In genomic region chr6:51774771-51775170, GRCm38 (mm10) we compare ENCODE assay signal across 11 mouse cellular contexts.
A peak's percentile ranks its signal among the peaks of the same experiment; 100 is the strongest.
DNase-seq lines count a peak whose midpoint lies in the region; ATAC-seq and TF ChIP-seq lines count a peak whose summit lies in the region.
"Had no signal": no experiment of that assay in that cellular context is flagged by ENCODE, and none has a peak within 500 bp of the region (broad histone marks: within the 10 kb centered on the region; RNA-seq: fewer than 3 reads in every experiment).

No protein-coding gene starts in this region.

- H3K4me2 ChIP-seq in liver, embryonic 12.5 days, result no peak overlapping the region
- no peak overlapping the region for H3K4me2 ChIP-seq in neural tube, embryonic 15.5 days
- no peak overlapping the region for H3K4me2 ChIP-seq in hindbrain, embryonic 16.5 days (ENCODE audit: low read length)
- H3K4me2 ChIP-seq: forebrain, embryonic 12.5 days had no signal

- no peak overlapping the region for H3K9ac ChIP-seq in liver, adult 2 months (ENCODE audit: low read depth, low read length)
- H3K9ac ChIP-seq in liver, embryonic 12.5 days, result no peak overlapping the region
- no peak overlapping the region for H3K9ac ChIP-seq in neural tube, embryonic 15.5 days (replicated peaks)
- no peak overlapping the region for H3K9ac ChIP-seq in hindbrain, embryonic 16.5 days (ENCODE audit: low read depth, low read length)
- H3K9ac ChIP-seq: forebrain, embryonic 12.5 days had no signal

- H3K4me3 ChIP-seq in liver, adult 2 months (ENCODE audit: insufficient read depth, low read depth, low read length), result no peak overlapping the region
- H3K4me3 ChIP-seq in liver, embryonic 12.5 days, result no peak overlapping the region
- no peak overlapping the region for H3K4me3 ChIP-seq in E14TG2a.4 (replicated peaks; ENCODE audit: low read length)
- H3K4me3 ChIP-seq in neural tube, embryonic 15.5 days (replicated peaks), result no peak overlapping the region
- no peak overlapping the region for H3K4me3 ChIP-seq in hindbrain, embryonic 16.5 days (ENCODE audit: low read length)
- H3K4me3 ChIP-seq: forebrain, embryonic 12.5 days had no signal

- H3K27me3 ChIP-seq in liver, adult 2 months (ENCODE audit: control insufficient read depth, insufficient read depth, low read length), result no peaks in the 10 kb centered on the region
- 0 out of 2 replicates have a peak, but pooled peaks cover 4% of the 10 kb centered on the region for H3K27me3 ChIP-seq in liver, embryonic 12.5 days (replicated peaks)
- peaks cover 4% of the 10 kb centered on the region; the same call in 1 of the 2 replicates for H3K27me3 ChIP-seq in E14TG2a.4 (ENCODE audit: insufficient read depth, low read length)
- H3K27me3 ChIP-seq in neural tube, embryonic 15.5 days (replicated peaks), result peaks cover 12% of the 10 kb centered on the region; the same call in 1 of the 2 replicates
- H3K27me3 ChIP-seq in hindbrain, embryonic 16.5 days (replicated peaks; ENCODE audit: control insufficient read depth, insufficient read depth, low read length), result no peaks in the 10 kb centered on the region

- H3K9me3 ChIP-seq in liver, embryonic 12.5 days (replicated peaks), result no peaks in the 10 kb centered on the region
- H3K9me3 ChIP-seq in E14TG2a.4 (ENCODE audit: low read length), result no peaks in the 10 kb centered on the region
- H3K9me3 ChIP-seq in neural tube, embryonic 15.5 days (replicated peaks), result no peaks in the 10 kb centered on the region
- no peaks in the 10 kb centered on the region for H3K9me3 ChIP-seq in hindbrain, embryonic 16.5 days (ENCODE audit: control insufficient read depth, low read length)
- H3K9me3 ChIP-seq: forebrain, embryonic 12.5 days had no signal

- no peaks in the 10 kb centered on the region for H3K36me3 ChIP-seq in liver, adult 2 months (ENCODE audit: control insufficient read depth, insufficient read depth, low read length)
- no peaks in the 10 kb centered on the region for H3K36me3 ChIP-seq in liver, embryonic 12.5 days
- no peaks in the 10 kb centered on the region for H3K36me3 ChIP-seq in E14TG2a.4 (ENCODE audit: insufficient read depth, low read length)
- H3K36me3 ChIP-seq in neural tube, embryonic 15.5 days, result no peaks in the 10 kb centered on the region
- no peaks in the 10 kb centered on the region for H3K36me3 ChIP-seq in hindbrain, embryonic 16.5 days (ENCODE audit: control insufficient read depth, insufficient read depth, low read length)
- H3K36me3 ChIP-seq: forebrain, embryonic 12.5 days had no signal

- ATAC-seq in liver, embryonic 12.5 days, result no peak
- ATAC-seq in neural tube, embryonic 15.5 days (ENCODE audit: low FRiP score), result no peak
- ATAC-seq in hindbrain, embryonic 16.5 days, result no peak
- ATAC-seq: inflammation-experienced regulatory T-cells, adult 6 months had no signal

- TF ChIP-seq CTCF in liver, adult 2 months (IDR thresholded peaks at IDR 0.05; ENCODE audit: low read depth, low read length), result peak; percentile 11; the same call in 1 of the 2 replicates
- TF ChIP-seq CTCF in E14TG2a.4 (conservative IDR thresholded peaks at IDR 0.05; ENCODE audit: low read length), result peak; percentile 68

- H3K4me1 ChIP-seq in liver, adult 2 months (ENCODE audit: control insufficient read depth, insufficient read depth, low read length), result no peaks in the 10 kb centered on the region
- no peaks in the 10 kb centered on the region for H3K4me1 ChIP-seq in liver, embryonic 12.5 days
- no peaks in the 10 kb centered on the region for H3K4me1 ChIP-seq in E14TG2a.4 (replicated peaks; ENCODE audit: low read depth, low read length)
- no peaks in the 10 kb centered on the region for H3K4me1 ChIP-seq in neural tube, embryonic 15.5 days
- H3K4me1 ChIP-seq in hindbrain, embryonic 16.5 days (ENCODE audit: control insufficient read depth, insufficient read depth, low read depth, low read length), result no peaks in the 10 kb centered on the region
- H3K4me1 ChIP-seq: forebrain, embryonic 12.5 days had no signal

- H3K27ac ChIP-seq in liver, adult 2 months (replicated peaks; ENCODE audit: insufficient read depth, low read depth, low read length), result no peak overlapping the region
- no peak overlapping the region for H3K27ac ChIP-seq in liver, embryonic 12.5 days
- H3K27ac ChIP-seq in neural tube, embryonic 15.5 days (replicated peaks), result no peak overlapping the region
- H3K27ac ChIP-seq in hindbrain, embryonic 16.5 days (ENCODE audit: low read depth, low read length), result no peak overlapping the region
- H3K27ac ChIP-seq: forebrain, embryonic 12.5 days had no signal

- no peak for TF ChIP-seq POLR2A in liver, adult 2 months (IDR thresholded peaks at IDR 0.05; ENCODE audit: extremely low read depth, insufficient read depth, low read length)

- 83% methylated on average over 3 of the region's 3 CpGs for WGBS in liver, adult 2 months
- whole genome bisulfite sequencing in liver, embryonic 12.5 days (ENCODE audit: insufficient replicate concordance), result 61% methylated on average over 3 of the region's 3 CpGs
- 71% methylated on average over 3 of the region's 3 CpGs for WGBS in neural tube, embryonic 15.5 days
- 70% methylated on average over 3 of the region's 3 CpGs for WGBS in hindbrain, embryonic 16.5 days

- no peaks in the 10 kb centered on the region for H3K79me2 ChIP-seq in liver, adult 2 months (ENCODE audit: control insufficient read depth, insufficient read depth, low read length)

- DNase-seq in liver, adult 2 months (ENCODE audit: extremely low read depth, low read depth, low spot score), result peak; percentile 19
- DNase-seq in NIH3T3 (ENCODE audit: low read depth), result peak; percentile 32
- peak; percentile 7 for DNase-seq in retina, embryonic 14.5 days (ENCODE audit: low spot score)
- DNase-seq: adrenal gland, adult 8-10 months; cerebellum, postnatal 25 days had no signal
